Mouse (Mus musculus) small intestine, adult 2 months (tissue): Measurements from ENCODE around the gene Crym.

Experiments used
- CTCF ChIP-seq: fragments of 200-500 bp; IDR thresholded peaks from 2 replicates; pipeline ENCODE4 v1.5.1; 2012; ENCODE audit warnings: low read depth, mild to moderate bottlenecking, control low read depth, inconsistent platforms, low read length, moderate library complexity, mixed read lengths; ENCODE audit not compliant: insufficient replicate concordance, insufficient read length; ENCODE audit errors: extremely low read depth
- POLR2A ChIP-seq: fragments of 200-500 bp; IDR thresholded peaks from 2 replicates; pipeline ENCODE4 v1.6.1; 2012; ENCODE audit warnings: low read depth, mild to moderate bottlenecking, control low read depth, inconsistent platforms, low read length, moderate library complexity

DNA sequence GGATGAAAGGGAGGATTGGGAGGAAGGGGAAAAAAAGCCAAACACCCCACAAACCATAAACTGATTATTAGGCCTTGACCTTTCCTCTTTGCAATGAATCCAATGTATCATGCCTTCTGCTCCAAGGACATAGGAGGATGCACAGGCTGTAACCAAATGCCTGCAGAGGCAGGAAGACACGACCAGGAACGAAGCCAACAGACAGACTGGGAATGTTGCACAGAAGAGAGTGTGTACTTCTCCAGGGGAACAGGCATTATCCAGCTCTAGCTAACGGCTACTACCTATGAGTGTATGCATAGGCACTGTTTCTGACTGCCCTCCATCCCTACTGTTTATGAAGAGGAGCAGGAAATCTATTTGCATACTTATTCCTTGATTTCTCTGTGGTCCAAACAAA is 9.7 kb downstream of the Crym start:
- TF ChIP-seq POLR2A, result no peak
- no peak for TF ChIP-seq CTCF
